Mouse (Mus musculus) gastrocnemius, postnatal 4 days (tissue): ENCODE measurements at regions not wholly inside any gene's neighbourhood (a gene's known extent, or its start where the extent isn't known, plus 50 kb on each side); places are given as distances from the start of the nearest gene placed in this dataset.

Experiments
- DNase-seq, 2 experiments: peaks; one replicate each; pipeline ENCODE4 v3.0.0; 2021 to 2022; ENCODE audit warnings: low spot score in 2 of 2, mixed read lengths in 2 of 2

GRCm38 (mm10) chr9:50257162-50257561 lies 87.6 kb downstream of the Rpl10-ps3 start:
- DNase-seq: no peak

- no peak for DNase-seq
Observed at GRCm38 (mm10) chr9:50244982-50245671, 99.6 kb downstream of the Rpl10-ps3 start.

DNA sequence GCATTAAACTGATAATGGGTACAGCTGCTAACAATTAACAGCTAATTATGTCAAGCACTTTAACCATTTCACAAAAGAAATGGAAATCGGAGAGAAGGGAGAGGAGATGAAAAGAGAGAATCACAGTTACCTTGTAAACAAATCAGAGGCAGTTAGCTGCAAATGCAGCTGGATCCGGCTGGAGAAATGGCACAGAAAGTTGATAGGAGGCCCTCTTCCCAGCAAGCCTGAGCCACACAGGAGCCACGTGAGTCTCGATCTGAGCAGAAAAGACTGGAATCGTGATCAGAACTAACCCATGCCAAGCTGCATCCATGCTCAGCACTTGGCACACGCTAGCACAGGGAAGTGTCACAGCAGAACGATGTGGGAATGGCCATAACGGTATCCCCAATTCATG lies 103.8 kb downstream of the Rpl10-ps3 start:
- no peak for DNase-seq

DNA sequence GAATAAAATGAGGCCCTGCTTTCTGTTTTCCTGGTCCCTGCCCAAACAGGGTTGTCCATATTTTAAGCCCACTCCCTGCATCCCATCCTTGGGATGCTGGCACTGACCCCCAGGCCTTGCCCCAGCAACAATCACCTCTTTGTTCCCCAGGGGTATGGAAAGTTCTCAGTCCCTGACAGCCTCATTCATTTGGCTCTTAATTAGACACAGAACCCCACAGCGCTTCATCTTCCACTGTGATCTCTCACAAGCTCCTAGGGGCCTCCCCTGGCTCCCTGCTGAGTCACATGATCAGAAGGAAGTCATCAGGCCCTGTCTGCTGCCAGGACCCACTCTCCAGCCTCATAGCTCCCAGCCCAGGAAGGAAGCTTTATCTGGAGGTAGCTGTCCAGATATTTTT lies 108.9 kb downstream of the Rpl10-ps3 start:
- DNase-seq: peak in 1 of 2 experiments; percentile 12

- DNase-seq: no peak
Observed at GRCm38 (mm10) chr9:50234655-50235054, 110.1 kb downstream of the Rpl10-ps3 start.

- no peak for DNase-seq
Observed at GRCm38 (mm10) chr9:50232958-50233510, 111.7 kb downstream of the Rpl10-ps3 start.

- DNase-seq: no peak
Observed at GRCm38 (mm10) chr9:50210481-50210880, 134.3 kb downstream of the Rpl10-ps3 start.

- no peak for DNase-seq
Observed at GRCm38 (mm10) chr9:50199422-50200218, 145.1 kb downstream of the Rpl10-ps3 start.

DNA sequence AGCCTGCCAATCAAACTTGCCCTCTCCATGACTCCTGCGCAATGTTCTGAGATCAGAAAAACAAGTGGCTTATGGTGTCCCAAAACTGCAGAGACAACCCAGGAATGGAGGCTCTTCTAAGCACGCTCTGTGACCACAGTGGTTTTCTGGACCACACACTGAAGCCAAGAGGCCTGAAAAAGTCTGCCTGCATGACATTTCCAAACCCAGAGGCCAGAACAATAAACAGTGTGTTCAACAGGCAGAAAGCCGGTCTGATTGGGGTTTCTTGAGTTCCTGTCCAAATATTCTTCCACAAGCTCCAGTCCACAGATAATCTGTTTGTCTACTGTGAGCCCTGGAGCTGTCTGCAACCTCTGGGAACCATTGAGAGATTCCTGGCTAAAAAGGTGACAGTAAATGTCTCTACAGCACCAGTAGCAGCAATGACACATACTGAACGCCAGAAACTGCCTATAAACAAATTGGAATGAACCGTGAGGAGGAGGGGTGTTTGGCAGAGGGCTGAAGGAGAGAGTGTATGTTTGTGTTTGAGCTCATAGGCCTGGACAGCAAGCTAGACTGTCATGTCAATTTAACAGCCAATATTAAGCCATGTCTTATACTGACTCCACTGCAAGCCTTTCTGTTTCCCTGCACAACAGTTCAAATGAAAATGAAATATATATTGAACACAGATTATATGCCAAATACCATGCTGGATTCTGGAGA lies 152.2 kb downstream of the Rpl10-ps3 start:
- no peak for DNase-seq

DNA sequence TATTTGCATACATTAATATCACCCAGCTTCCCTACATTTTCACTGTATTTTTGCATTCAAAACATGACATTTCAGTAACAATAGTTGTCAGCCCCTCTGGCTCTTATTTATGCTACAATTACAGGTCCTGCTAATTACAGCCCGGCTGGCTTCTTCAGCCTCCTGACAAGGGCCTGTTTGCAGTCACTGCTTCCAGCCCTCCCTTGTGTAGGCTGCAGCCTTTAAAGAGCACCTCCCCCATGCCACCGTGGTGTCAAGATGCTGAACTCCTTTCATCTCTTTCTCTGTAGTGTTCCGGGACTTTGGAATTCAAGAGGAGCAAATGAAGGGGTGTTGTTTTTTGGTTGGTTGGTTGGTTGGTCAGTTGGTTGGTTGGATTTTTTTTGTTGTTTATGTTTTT lies 153.6 kb downstream of the Rpl10-ps3 start:
- no peak for DNase-seq

DNA sequence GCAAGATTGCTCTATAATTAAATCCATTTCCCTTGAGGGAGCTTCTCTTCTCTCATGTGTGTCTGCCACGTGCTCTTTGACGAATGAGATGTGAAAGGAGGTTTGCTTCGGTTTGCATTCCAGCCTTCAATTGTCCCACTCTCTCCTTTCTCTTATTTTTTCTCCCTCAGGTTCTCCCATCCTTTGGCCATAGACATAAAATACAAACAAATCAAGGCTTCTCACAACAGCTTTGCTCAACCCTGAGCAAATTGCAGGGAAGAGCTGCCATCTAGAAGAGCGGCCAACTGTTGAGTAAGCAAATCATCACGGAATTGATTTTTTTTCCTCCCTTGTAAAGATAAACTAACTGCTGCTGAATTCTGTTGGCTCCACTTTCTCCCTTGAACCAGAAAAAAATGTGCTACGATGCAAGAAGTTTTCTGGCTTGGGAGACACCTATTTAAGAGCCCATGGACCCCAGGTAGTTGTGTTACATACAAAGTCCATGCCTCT lies 156.1 kb downstream of the Rpl10-ps3 start:
- DNase-seq: no peak

DNA sequence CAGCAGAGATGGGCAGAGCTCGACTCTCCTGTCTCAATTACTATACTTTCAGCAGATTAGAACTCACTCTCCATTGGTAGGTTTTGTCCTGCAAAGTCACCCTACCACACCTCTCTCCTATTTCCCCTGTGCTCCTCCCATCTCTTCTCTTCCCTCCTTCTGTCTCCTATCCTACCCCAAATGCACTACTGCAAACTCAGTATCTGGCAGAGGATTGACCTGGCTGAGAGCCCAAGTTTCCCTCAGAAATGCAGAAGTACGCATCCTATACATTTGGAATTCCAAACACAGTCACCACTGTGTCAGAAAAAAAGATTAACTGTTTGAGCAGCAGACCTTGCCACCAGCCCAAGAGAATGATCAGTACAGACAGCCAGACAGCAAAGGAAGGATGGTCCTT lies 163.4 kb downstream of the Rpl10-ps3 start:
- DNase-seq: no peak

DNA sequence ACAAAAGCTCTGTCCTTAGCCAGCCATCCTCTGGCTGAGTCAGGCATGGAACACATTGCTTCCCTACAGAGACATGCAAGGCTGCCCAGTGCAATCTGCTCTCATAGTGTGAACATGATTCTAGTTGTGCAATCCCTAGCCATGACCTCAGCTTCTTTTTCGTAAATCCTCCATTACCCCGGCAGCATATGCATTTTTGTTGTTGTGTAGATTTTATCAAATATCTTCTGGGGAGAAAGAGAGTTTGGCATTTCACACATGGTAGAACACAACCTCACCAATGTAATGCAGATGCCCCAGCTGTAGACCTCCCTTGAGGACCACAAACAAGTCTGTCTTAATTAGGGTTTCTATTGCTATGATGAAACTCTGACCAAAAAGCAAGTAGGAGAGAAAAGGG lies 168.6 kb downstream of the Rpl10-ps3 start:
- no peak for DNase-seq

- DNase-seq: peak; percentile 34 to 72
Observed at GRCm38 (mm10) chr9:50171826-50172464, 172.8 kb downstream of the Rpl10-ps3 start.

GRCm38 (mm10) chr9:50171164-50171563 lies 173.6 kb downstream of the Rpl10-ps3 start:
- no peak for DNase-seq

DNA sequence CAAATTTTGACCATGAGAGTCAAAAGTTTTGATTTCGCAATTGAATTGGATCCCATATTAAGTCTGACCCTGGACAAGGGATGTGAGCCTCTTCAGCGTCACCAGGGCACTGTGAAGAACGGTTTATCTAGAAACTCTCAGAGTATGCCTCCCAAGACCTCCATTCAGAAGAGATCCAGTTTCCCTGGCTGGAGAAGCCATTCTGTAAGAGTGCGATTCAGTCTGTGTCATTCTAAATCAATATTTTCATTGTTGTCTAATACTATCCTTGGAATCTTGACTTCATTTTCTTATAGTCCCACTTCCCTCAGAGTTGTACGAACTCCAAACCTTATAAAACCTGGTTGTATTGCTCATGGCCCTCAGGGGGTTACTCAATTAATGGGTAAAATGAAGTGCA lies 174.1 kb downstream of the Rpl10-ps3 start:
- no peak for DNase-seq

DNA sequence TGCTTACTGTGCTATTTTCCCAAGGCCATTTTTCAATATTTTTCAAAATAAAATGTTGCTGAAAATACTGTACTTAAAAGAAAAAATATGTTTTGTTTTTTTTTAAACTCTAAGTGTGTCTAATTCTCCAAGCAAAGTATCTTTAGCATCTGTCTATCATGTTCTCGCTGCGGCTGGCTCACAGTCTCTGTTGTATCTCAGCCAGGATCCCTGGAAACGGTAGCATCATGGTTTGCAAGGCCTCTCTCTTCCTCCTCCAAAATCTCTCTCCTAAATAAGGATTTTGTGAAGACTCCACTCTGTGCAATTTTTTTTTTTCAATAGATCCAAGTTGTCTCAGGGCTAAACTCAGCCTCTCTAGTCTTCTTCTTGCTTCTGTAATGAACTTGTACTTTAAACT lies 190.2 kb downstream of the Rpl10-ps3 start:
- no peak for DNase-seq

DNA sequence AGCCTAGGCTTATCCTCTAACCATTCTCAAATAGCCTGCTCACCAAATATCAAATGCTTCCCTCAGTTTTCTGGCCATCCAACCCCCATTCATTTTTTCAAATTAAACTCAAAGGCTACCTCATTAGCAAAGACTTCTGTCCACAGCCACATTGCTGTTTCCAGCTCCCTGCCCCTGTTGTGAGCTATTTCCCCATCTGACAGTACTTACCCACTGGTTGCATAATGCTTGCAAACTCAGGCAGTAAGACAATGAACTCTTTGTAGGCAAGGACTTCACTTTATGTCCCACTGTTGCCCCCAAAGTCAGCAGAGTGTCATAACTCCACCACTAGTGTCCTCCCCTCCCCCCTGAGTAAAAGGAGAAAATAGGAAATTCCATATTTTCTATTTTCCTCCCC lies 194.7 kb downstream of the Rpl10-ps3 start:
- DNase-seq: no peak

- no peak for DNase-seq
Observed at GRCm38 (mm10) chr9:50142756-50143155, 202.0 kb downstream of the Rpl10-ps3 start.

DNA sequence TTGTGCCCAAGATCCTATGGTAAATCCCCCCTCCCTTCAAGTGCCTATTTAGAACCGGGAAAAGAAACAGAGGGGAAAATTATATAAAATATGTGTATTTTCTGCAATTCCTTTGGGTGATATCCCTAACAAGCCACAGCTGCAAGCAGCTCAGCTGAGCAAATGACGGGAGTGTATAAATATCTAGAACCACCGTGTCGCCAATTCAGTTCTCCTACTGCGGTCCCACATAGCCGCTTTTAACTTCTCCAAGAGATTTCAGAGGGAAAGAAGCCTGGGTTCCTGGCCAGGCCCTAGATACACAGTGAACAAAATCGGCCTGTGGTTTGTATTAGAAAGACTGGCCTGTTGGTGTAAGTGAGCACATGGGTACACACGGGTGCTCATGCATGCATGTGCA lies 202.7 kb downstream of the Rpl10-ps3 start:
- DNase-seq: no peak

DNA sequence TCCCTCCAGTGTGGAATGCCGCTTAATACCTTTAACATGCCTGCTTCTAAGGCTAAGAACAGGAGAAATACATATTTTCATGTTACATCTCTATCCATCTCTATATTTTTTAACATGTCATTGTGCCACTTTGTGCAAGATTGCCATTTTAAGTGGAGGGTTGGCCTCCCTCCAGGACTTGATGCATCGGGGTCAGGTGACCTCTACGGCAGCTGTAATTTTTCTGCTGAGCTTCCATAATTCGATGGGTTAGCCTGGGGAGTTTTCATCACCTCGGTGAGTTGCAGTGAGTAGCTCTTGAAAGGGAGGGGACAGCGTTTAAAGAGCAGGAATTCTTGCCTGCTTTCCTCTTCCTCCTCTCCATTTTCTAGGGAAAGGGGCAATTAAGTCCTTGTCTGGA lies 203.6 kb downstream of the Rpl10-ps3 start:
- no peak for DNase-seq
